Mouse (Mus musculus): ENCODE measurements at regions not wholly inside any gene's neighbourhood (a gene's known extent, or its start where the extent isn't known, plus 50 kb on each side); places are given as distances from the start of the nearest gene placed in this dataset.

GRCm38 (mm10) chr15:72101730-72102129 lies 1732.6 kb upstream of the Gm6569 start:
- no peak for DNase-seq

- no peak for DNase-seq
These were observed 1728.4 kb upstream of the Gm6569 start for GRCm38 (mm10) chr15:72105830-72106413.

- DNase-seq = peak; percentile 56 to 63
These were observed 1723.8 kb upstream of the Gm6569 start for GRCm38 (mm10) chr15:72110520-72110919.

- DNase-seq = no peak
These were observed 1717.6 kb upstream of the Gm6569 start for GRCm38 (mm10) chr15:72116772-72117171.

GRCm38 (mm10) chr15:72134226-72134625 lies 1700.1 kb upstream of the Gm6569 start:
- no peak for DNase-seq

GRCm38 (mm10) chr15:72135992-72136617 lies 1698.3 kb upstream of the Gm6569 start:
- no peak for DNase-seq

- peak; percentile 33 to 46 for DNase-seq
These were observed 1694.2 kb upstream of the Gm6569 start for GRCm38 (mm10) chr15:72140122-72140521.

- peak; percentile 86 to 91 for DNase-seq
These were observed 1683.8 kb upstream of the Gm6569 start for GRCm38 (mm10) chr15:72150581-72150980.

- DNase-seq = no peak
These were observed 1675.9 kb upstream of the Gm6569 start for GRCm38 (mm10) chr15:72158505-72158904.

- DNase-seq = no peak
These were observed 1633.5 kb upstream of the Gm6569 start for GRCm38 (mm10) chr15:72200861-72201260.

- peak; percentile 57 to 72 for DNase-seq
These were observed 1632.6 kb upstream of the Gm6569 start for GRCm38 (mm10) chr15:72201791-72202190.

- DNase-seq = no peak
These were observed 1629.0 kb upstream of the Gm6569 start for GRCm38 (mm10) chr15:72205240-72205799.

GRCm38 (mm10) chr15:72205950-72206349 lies 1628.4 kb upstream of the Gm6569 start:
- DNase-seq = peak; percentile 94 to 95

GRCm38 (mm10) chr15:72207589-72207988 lies 1626.8 kb upstream of the Gm6569 start:
- no peak for DNase-seq

- DNase-seq = peak in 1 of 2 experiments; percentile 8
These were observed 1626.3 kb upstream of the Gm6569 start for GRCm38 (mm10) chr15:72208076-72208475.

GRCm38 (mm10) chr15:72208973-72209372 lies 1625.4 kb upstream of the Gm6569 start:
- no peak for DNase-seq

- no peak for DNase-seq
These were observed 1616.6 kb upstream of the Gm6569 start for GRCm38 (mm10) chr15:72217731-72218130.

GRCm38 (mm10) chr15:72219985-72220384 lies 1614.4 kb upstream of the Gm6569 start:
- no peak for DNase-seq

- DNase-seq = no peak
These were observed 1613.6 kb upstream of the Gm6569 start for GRCm38 (mm10) chr15:72220786-72221185.

- DNase-seq = no peak
These were observed 1602.0 kb upstream of the Gm6569 start for GRCm38 (mm10) chr15:72232355-72232754.

- no peak for DNase-seq
These were observed 1569.7 kb upstream of the Gm6569 start for GRCm38 (mm10) chr15:72264619-72265018.

GRCm38 (mm10) chr15:72283846-72284245 lies 1550.5 kb upstream of the Gm6569 start:
- no peak for DNase-seq

- no peak for DNase-seq
These were observed 1537.7 kb upstream of the Gm6569 start for GRCm38 (mm10) chr15:72296648-72297047.

- DNase-seq = no peak
These were observed 1521.9 kb upstream of the Gm6569 start for GRCm38 (mm10) chr15:72312417-72312816.

Data from cerebellum, adult 18-20 months (tissue).